Mouse (Mus musculus): ENCODE measurements around the gene Creb3l2.

DNA sequence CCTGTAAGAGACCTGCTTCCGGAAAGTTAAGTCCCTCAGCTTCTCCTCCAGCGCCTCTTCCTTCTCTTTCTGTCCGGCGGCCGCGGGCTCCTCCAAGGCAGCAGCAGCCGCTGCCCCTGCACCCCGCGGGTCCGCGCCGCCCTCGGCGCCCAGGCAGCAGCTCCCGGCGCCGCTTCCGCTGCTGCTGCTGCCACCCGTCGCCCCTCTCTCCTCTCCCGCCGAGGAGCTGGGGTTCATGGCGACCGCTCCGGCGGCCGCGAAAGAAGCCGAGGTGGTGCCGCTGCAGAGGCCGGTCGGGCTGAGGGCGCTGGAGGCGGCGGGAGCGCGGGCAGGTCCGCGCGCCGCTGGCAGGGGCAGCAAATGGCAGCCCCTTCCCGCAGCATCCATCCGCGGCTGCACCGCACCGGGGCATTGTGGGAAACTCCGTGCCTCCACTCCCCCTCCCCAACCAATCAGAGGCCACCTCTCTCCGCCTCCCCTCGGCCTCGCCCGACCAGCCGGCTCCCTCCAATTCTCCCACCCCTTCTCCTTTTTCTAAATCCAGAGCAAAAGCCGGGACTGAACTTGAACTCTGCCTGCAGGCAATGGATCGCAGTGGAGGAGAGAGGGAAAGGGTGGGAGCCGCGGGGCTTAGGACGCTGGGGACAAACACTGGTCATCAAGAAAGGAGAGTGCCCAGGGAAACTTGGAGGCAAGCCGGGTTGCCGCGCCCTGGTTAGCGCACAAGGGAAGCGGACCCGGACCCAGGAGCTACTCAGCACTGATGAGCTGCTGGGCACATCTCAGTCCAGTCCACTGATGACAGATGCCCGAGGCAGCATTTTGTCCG, 142.2 kb downstream of the Creb3l2 start, which contains the start of gene Dgki:
- TF ChIP-seq CTCF (IDR thresholded peaks at IDR 0.05; ENCODE audit: low read depth) (no peak), EP300 (IDR thresholded peaks at IDR 0.05; ENCODE audit: low read depth) (no peak)

All from heart, postnatal 0 days (tissue).